Mouse (Mus musculus) regulatory T cell (primary cell): Measurements from ENCODE around the gene Glycam1.

Source experiments
- in situ Hi-C: fragments of 300-600 bp; cut with MboI, MseI; formaldehyde crosslinking; loops from one replicate; pipeline ENCODE4 v1.15.1; 2025; ENCODE audit warnings: high pct_unique_total_duplicates

Gene Glycam1

DNA sequence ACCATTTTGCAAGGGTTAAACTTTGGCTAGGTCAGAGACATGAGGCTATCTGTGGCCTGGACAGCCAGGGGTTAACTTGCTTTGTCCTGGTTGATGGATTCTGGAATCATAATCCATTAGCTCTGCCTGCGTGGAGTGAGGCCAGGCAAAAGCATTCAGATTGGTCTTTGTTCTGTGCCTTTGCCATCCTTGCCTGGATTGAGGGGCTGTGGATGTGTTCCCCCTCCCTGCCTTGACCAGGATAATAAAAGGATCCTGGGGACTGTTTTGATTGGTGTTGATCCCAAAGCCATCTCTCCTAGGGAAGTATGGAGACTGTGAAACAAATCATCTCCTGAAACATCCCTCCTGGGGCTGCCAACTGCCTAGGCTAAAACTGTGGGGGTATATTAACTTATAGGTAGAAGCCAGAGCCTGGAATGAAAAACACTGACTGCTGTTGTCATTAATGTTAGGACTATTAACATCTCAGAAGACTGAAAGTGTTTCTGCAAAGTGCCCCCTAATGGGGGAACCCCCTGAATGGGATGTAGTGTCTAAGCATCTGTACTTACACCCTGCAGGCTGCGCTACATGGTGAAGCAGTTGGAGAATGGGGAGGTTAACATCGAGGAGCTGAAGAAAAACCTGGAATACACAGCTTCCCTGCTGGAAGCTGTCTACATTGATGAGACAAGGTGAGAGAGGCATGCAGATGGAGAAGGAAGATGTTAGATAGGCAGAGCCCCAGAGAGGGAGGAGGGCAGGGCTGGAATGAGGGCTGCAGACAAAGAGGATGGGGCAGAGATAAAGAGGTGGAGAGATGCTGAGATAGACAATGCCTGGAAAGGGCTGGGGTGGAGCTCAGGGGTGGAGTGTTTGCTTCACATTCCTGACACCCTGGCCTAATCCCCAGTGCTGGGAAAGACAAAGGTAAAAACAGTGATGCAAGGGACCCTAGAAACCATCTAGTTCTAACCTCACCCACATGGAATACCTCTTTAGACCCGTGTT, 45.2 kb downstream of the Glycam1 start:
- in situ Hi-C loops = no loop called here

DNA sequence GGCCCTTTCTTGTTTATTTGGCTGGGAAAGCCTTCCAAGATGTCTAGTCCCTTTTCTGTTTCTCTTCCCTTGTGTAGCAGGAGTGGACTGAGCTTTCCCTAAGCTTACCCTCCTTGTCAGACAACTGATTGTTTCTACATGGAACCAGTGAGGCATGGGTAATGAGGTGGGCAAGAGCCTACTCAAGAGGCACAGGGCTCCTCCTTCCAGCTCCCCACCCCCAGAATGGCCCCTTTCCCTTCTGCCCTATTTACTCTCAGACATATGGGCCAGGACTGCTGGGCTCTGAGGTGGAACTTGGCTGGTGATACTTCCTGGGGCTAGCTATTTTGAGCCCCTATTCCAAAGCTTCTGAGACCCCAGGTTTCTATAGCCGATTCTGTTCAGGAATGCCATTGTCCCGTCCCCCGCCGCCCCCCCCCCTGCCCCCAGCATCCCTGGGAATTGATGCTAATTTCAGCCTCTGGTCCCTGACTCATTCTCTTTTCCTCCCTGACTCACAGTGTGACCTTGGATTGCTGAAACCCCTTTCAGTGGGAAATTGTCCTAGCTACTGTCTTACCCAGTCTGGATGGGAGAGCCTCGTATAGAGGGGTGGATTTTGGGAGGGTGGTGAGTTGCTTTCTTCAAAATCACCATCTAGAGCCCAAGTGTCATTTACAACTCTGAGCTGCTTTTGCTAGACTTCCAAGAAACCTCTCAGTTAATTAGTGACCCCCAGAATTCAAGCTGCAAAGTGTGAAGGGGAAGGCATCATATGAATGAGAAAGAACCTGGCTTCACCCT, 46.1 kb downstream of the Glycam1 start:
- in situ Hi-C loops = no loop called here

DNA sequence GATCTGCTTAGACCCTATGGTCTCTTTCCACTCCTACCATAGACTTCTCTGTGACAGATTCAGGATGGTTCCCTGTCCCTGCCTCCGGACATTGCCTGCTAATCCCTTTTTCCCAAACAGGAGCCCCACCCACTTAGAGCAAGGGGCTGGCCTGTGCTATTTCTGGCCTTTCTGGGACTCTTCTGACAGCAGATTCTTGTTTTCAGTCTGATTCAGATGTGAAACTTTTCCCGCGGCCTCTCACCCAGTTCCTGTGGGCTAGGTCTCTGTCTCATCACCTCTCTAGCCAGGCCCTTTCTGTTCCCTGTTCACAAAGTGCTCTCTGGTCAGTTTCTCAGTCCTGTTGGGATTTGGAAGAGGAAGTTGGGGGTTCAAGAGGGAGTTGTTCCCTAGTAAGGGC, 50.0 kb downstream of the Glycam1 start:
- in situ Hi-C loops = no loop called here

DNA sequence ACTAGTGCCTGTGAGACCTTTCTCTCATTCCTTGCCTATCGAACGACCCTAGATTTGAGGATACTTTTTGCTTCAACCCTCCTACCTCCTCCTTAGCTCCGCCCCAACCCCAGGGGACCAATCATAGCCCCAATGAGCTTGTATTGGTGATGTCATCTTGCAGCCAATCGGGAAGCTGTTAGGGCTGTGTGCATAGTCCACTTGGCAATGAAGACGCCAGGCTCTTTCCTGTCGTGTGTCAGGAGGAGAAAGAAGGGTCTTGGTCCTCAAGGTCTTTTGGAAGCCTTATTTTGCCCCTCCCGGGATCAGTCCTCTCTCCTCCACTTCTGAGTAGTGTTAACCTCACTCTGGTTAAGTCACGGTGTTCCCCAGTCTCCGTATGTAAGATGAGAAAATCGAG, 50.8 kb downstream of the Glycam1 start:
- in situ Hi-C loops = no loop called here

DNA sequence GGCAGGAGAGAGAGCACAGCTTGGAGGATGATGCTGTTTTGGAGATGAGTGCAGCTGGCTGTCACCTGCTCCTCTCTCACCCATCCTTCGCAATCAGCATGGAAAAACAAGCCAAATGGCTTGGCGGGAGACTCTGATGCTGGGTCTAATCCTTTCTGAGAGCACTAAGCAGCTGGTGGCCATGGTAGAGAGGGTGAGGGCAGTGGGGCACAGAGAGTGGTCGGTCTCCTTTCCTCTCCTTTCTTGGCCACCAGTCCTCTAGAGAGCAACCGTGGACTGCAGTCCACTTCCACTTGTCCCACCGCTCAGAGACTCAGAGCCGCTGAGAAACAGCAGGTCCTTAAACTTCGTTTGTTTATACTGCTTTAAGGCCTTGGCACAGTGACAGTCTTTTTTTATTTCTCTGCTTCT, 51.3 kb downstream of the Glycam1 start:
- in situ Hi-C loops = no loop called here
